Mouse (Mus musculus): Measurements from ENCODE around the gene Acap3. TPM values are rescaled to one million over a fixed set of nuclear protein-coding genes. Genes with fewer than 3 reads are reported as not detected.
A peak's percentile ranks its signal among the peaks of the same experiment; 100 is the strongest.

Gene Acap3
- polyA plus RNA-seq (2016; fragmentation: Nextera tagmentation; extraction: Ambion mirVana): 25.1 and 27.7 TPM in 2 replicates

DNA sequence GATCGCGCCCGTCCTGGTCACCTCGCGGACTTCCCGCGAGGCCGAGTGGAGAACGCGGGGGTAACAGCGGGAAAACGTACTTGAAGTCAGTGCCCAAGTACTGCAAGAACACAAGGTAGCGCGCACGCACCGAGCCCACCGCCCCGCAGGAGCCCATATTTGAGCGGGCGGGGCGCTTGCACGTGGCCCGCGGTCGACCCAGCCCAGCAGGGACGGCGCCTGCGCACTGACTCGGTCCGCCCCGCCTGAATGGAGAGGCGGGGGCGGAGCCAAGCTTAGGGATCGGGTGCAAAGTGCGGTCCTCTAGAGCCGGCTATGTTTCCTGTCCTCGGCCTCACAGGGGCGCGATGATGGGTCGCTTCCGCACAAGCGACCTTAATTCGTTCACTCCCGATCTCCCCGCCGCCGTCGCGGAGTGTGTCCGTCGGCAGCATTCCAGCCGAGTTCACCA is at the start of gene Acap3, which contains the start of gene Pusl1:
Gene Acap3 (plus strand): TSS at position 272 of the 451 bp plus-strand sequence.
Gene Pusl1 (minus strand): TSS at position 231 of the 451 bp plus-strand sequence.
- peaks cover 34% of the 10 kb centered on the region for H3K36me3 ChIP-seq
- H3K27me3 ChIP-seq: no peaks in the 10 kb centered on the region
- peak within 1 kb of the TSS; percentile 83 for H3K9ac ChIP-seq
- H3K27ac ChIP-seq: peak within 1 kb of the TSS; percentile 95
- peak within 1 kb of the TSS; percentile 92 for H3K4me3 ChIP-seq
- peaks cover 34% of the 10 kb centered on the region for H3K4me1 ChIP-seq
- peak within 1 kb of the TSS; percentile 96 for H3K4me2 ChIP-seq (replicated peaks)
- WGBS: under 1% methylated on average over 52 of the region's 52 CpGs
- peak; percentile 82 for ATAC-seq (ENCODE audit: insufficient number of reproducible peaks, insufficient read depth, low FRiP score, low TSS enrichment)
- H3K9me3 ChIP-seq: no peaks in the 10 kb centered on the region

DNA sequence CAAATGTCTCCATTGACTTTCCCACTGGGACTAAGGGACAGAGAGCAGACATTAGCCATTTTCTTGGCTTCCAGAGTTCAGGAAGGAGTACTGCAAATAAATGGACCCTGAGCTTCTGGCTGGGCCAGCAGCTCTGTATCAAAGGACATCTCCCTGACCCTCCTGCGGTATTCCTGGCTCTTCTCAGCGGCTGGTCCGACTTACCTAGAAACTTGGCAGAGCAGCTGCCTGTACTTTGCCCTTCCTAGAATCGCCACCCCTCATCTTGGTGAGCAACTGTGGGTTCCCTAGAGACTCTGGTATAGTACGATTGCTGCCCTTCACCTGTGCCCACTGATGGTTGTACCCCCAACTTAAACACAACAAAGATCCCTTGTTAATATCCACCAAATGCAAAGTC is 48.4 kb upstream of the Acap3 start:
- no peaks in the 10 kb centered on the region for H3K9me3 ChIP-seq
- H3K4me3 ChIP-seq: no peak overlapping the region
- 86% methylated on average over 5 of the region's 5 CpGs for WGBS
- H3K36me3 ChIP-seq: peaks cover 15% of the 10 kb centered on the region
- H3K27me3 ChIP-seq: no peaks in the 10 kb centered on the region
- H3K9ac ChIP-seq: no peak overlapping the region
- no peak for ATAC-seq (ENCODE audit: insufficient number of reproducible peaks, insufficient read depth, low FRiP score, low TSS enrichment)
- no peak overlapping the region for H3K27ac ChIP-seq
- peaks cover 37% of the 10 kb centered on the region for H3K4me1 ChIP-seq
- H3K4me2 ChIP-seq (replicated peaks): no peak overlapping the region

DNA sequence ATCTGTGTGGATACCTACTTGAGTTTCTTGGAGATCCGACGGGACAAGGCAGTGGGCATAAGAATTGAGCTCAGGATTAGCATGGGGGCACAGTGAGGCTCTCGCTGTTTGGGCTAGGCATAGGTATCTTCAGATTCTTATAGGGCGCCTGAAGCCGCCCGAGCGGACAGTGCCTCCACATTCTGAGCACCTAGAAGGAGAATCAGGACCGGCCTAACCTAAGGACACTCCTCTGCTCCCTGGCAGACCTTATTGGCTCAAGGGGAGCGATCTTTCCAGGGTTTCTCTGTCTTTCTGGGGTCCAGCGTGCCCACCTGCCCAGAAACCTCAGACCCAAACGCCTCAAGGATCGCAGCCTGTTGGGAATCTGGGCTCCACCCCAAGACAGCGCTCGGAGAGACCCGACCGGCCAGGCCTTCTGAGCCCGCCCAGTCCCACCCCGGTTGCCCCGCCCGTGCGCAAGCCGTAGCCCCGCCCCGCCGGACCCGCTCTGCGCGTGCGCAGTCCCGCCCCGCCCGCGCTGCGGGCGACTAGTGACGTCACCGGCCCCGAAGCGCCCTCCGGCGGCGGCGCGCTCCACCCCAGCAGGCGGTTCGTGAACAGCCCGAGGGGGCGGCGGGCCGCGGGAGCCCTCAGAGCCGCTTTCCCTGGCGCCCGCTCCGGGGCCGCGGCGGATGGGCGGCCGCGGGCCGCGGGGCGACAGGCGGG is 44.6 kb upstream of the Acap3 start, which contains the start of gene Dvl1:
Gene Dvl1 (plus strand): TSS at position 532 of the 708 bp plus-strand sequence.
- H3K4me2 ChIP-seq (replicated peaks): peak within 1 kb of the TSS; percentile 92
- ATAC-seq (ENCODE audit: insufficient number of reproducible peaks, insufficient read depth, low FRiP score, low TSS enrichment): peak; percentile 87

DNA sequence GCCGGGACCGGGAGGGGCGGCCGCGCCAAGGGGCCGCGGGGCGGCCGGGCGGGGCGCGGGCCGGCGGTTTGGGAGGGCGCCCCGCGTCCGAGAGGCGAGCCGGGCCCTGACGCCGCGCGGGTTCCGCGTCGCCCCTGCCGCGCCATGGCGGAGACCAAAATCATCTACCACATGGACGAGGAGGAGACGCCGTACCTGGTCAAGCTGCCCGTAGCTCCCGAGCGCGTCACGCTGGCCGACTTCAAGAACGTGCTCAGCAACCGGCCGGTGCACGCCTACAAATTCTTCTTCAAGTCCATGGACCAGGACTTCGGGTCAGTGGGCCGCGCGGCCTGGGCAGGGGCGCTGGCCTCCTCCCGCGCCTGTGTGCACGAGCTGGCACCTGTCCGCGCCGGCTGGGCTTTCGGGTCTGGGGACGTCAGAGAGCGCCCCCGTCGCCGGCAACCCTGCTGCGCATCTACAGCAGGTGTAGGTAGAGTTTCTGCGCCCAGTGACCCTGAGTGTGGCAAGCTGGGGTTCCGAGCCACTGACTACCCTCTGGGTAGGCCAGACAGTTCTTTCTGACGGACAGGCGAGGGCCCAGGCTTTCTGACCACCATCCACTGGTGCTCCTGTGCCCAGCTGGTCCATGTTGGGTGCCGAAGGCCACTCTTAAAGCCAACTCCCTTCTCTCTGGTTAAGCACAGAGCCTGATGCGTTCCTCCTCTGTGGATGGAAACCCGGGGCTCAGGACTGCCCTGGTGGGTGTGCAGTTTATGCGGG is 43.9 kb upstream of the Acap3 start:
- peak overlapping the region; percentile 78 for H3K4me3 ChIP-seq
- H3K9ac ChIP-seq: peak overlapping the region; percentile 75
- no peaks in the 10 kb centered on the region for H3K9me3 ChIP-seq
- H3K36me3 ChIP-seq: peaks cover 10% of the 10 kb centered on the region
- H3K4me1 ChIP-seq: peaks cover 24% of the 10 kb centered on the region
- no peaks in the 10 kb centered on the region for H3K27me3 ChIP-seq
- 1% methylated on average over 69 of the region's 69 CpGs for WGBS
- no peak overlapping the region for H3K27ac ChIP-seq
- H3K4me2 ChIP-seq (replicated peaks): peak overlapping the region; percentile 92
- peak; percentile 45; the same call in 1 of the 2 replicates for ATAC-seq (ENCODE audit: insufficient number of reproducible peaks, insufficient read depth, low FRiP score, low TSS enrichment)

More for the DNA sequence above, 44.6 kb upstream of the Acap3 start, which contains the start of gene Dvl1:
- 3% methylated on average over 58 of the region's 65 CpGs for WGBS
- H3K4me3 ChIP-seq: peak within 1 kb of the TSS; percentile 78
- H3K36me3 ChIP-seq: peaks cover 15% of the 10 kb centered on the region
- peaks cover 24% of the 10 kb centered on the region for H3K4me1 ChIP-seq
- H3K9ac ChIP-seq: peak within 1 kb of the TSS; percentile 75
- no peaks in the 10 kb centered on the region for H3K27me3 ChIP-seq
- H3K9me3 ChIP-seq: no peaks in the 10 kb centered on the region
- H3K27ac ChIP-seq: 0 out of 2 replicates have a peak within 1 kb of the TSS, but pooled peaks have one; percentile 3

DNA sequence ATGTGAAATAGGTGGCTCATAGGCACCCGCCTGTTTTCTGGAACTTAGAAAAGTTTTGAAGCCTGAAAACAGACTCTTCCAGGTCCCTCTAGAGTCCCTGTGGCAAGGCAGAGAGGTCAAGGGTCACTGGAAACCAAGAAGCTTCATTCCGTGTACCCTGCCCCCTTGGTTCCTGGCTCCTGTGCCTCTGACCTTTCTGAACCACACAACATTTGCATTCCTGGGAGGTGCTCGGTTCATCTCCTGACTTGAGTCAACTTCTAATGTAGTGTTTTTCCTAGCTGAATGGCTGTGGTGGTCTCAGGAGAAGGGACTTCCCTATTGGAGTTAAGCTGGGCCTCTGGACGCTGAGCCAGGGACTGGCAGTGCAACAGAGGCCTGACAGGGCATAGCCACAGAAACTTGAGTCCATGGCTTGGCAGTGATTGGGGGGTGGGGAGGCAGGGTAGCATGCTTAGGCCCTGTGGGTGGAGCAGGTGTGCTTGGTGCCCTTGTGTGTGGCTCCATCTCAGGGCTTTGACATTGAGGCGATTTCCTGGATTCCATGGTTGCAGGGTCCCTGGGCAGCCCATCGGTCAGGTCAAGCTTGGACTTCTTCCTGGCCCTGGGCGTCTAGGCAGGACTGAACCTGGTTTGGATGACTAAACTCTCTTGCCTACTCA is 43.1 kb upstream of the Acap3 start:
- no peak overlapping the region for H3K27ac ChIP-seq

GRCm38 (mm10) chr4:155849391-155849790 is 42.2 kb upstream of the Acap3 start:
- 86% methylated on average over 2 of the region's 2 CpGs for WGBS

More for the DNA sequence above, 43.1 kb upstream of the Acap3 start:
- peak overlapping the region; percentile 78 for H3K4me3 ChIP-seq
- H3K27me3 ChIP-seq: no peaks in the 10 kb centered on the region
- peaks cover 24% of the 10 kb centered on the region for H3K4me1 ChIP-seq
- H3K36me3 ChIP-seq: 0 out of 2 replicates have a peak, but pooled peaks cover 2% of the 10 kb centered on the region
- no peak for ATAC-seq (ENCODE audit: insufficient number of reproducible peaks, insufficient read depth, low FRiP score, low TSS enrichment)
- peak overlapping the region; percentile 75 for H3K9ac ChIP-seq
- no peaks in the 10 kb centered on the region for H3K9me3 ChIP-seq
- 44% methylated on average over 7 of the region's 7 CpGs for WGBS
- H3K4me2 ChIP-seq (replicated peaks): peak overlapping the region; percentile 92

GRCm38 (mm10) chr4:155849792-155850451 is 41.7 kb upstream of the Acap3 start:
- Histone ChIP-seq H3K4me2 (replicated peaks) (no peak overlapping the region), H3K27ac (no peak overlapping the region), H3K4me1 (peaks cover 24% of the 10 kb centered on the region), H3K9me3 (no peaks in the 10 kb centered on the region), H3K36me3 (peaks cover 10% of the 10 kb centered on the region), H3K4me3 (no peak overlapping the region), H3K27me3 (no peaks in the 10 kb centered on the region), H3K9ac (no peak overlapping the region)
- 90% methylated on average over 3 of the region's 3 CpGs for WGBS
- ATAC-seq (ENCODE audit: insufficient number of reproducible peaks, insufficient read depth, low FRiP score, low TSS enrichment): no peak

More at GRCm38 (mm10) chr4:155849391-155849790, 42.2 kb upstream of the Acap3 start:
- ATAC-seq (ENCODE audit: insufficient number of reproducible peaks, insufficient read depth, low FRiP score, low TSS enrichment): no peak
- H3K27me3 ChIP-seq: no peaks in the 10 kb centered on the region
- no peak overlapping the region for H3K4me2 ChIP-seq (replicated peaks)
- H3K4me1 ChIP-seq: peaks cover 24% of the 10 kb centered on the region
- H3K4me3 ChIP-seq: no peak overlapping the region
- H3K9me3 ChIP-seq: no peaks in the 10 kb centered on the region
- peaks cover 4% of the 10 kb centered on the region; the same call in 1 of the 2 replicates for H3K36me3 ChIP-seq
- no peak overlapping the region for H3K27ac ChIP-seq
- H3K9ac ChIP-seq: no peak overlapping the region

GRCm38 (mm10) chr4:155851368-155851767 is 40.3 kb upstream of the Acap3 start:
- H3K36me3 ChIP-seq: peaks cover 24% of the 10 kb centered on the region
- no peak overlapping the region for H3K4me2 ChIP-seq (replicated peaks)
- no peak overlapping the region for H3K27ac ChIP-seq
- no peak overlapping the region for H3K4me3 ChIP-seq
- H3K4me1 ChIP-seq: peaks cover 24% of the 10 kb centered on the region
- ATAC-seq (ENCODE audit: insufficient number of reproducible peaks, insufficient read depth, low FRiP score, low TSS enrichment): no peak
- H3K9me3 ChIP-seq: no peaks in the 10 kb centered on the region
- no peak overlapping the region for H3K9ac ChIP-seq
- no peaks in the 10 kb centered on the region for H3K27me3 ChIP-seq
- 85% methylated on average over 3 of the region's 3 CpGs for whole genome bisulfite sequencing

DNA sequence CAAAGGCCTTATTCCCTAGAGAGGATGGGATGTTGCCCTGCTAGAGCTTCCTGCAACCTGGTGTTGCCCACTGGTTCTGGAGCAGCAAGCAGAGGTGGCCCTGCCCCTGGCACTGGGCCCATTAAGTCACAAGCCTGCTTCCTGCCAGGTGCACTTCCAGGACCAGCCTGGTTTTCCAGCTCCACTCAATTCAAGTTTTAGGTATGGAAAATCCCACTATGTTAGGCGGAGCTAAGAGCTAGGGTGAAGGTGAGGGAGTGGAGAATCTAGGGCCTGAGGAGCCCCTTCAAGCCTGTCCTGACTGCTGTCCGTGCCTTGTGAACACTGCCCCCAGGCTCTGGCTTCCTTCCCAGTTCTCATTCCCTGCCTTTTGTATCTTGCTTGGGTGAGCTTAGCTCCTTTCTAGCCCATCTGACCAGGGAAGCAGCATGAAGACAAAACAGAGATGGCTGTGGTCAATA is 39.6 kb upstream of the Acap3 start:
- no peak overlapping the region for H3K4me2 ChIP-seq (replicated peaks)
- H3K9me3 ChIP-seq: no peaks in the 10 kb centered on the region
- peaks cover 20% of the 10 kb centered on the region for H3K4me1 ChIP-seq
- H3K36me3 ChIP-seq: peaks cover 30% of the 10 kb centered on the region
- no peak overlapping the region for H3K4me3 ChIP-seq
- ATAC-seq (ENCODE audit: insufficient number of reproducible peaks, insufficient read depth, low FRiP score, low TSS enrichment): no peak
- 74% methylated on average over 2 of the region's 2 CpGs for WGBS
- H3K27me3 ChIP-seq: no peaks in the 10 kb centered on the region
- no peak overlapping the region for H3K9ac ChIP-seq
- no peak overlapping the region for H3K27ac ChIP-seq

DNA sequence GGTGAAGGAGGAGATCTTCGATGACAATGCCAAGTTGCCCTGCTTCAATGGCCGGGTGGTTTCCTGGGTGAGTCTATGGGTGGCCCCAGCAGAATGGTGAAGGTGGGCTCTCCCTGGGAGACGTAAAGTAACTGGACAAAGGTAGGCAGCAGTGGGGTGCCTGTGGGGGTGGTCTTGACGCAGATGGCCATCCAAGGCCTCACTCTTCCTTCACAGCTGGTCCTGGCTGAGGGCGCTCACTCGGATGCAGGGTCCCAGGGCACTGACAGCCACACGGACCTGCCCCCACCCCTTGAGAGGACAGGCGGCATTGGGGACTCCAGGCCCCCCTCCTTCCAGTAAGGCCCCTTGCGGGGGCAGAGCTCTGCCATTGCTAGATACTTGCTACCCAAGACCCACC is 38.2 kb upstream of the Acap3 start:
- peaks cover 40% of the 10 kb centered on the region for H3K36me3 ChIP-seq
- no peak overlapping the region for H3K9ac ChIP-seq
- H3K4me2 ChIP-seq (replicated peaks): no peak overlapping the region
- no peak overlapping the region for H3K4me3 ChIP-seq
- H3K4me1 ChIP-seq: peaks cover 14% of the 10 kb centered on the region
- ATAC-seq (ENCODE audit: insufficient number of reproducible peaks, insufficient read depth, low FRiP score, low TSS enrichment): no peak
- H3K27me3 ChIP-seq: no peaks in the 10 kb centered on the region
- no peaks in the 10 kb centered on the region for H3K9me3 ChIP-seq
- 87% methylated on average over 9 of the region's 9 CpGs for WGBS
- H3K27ac ChIP-seq: no peak overlapping the region

- H3K9me3 ChIP-seq: no peaks in the 10 kb centered on the region
- no peak overlapping the region for H3K9ac ChIP-seq
- WGBS: 93% methylated on average over 12 of the region's 12 CpGs
- 0 out of 2 replicates have a peak, but pooled peaks cover 4% of the 10 kb centered on the region for H3K4me1 ChIP-seq
- H3K27ac ChIP-seq: no peak overlapping the region
- no peak for ATAC-seq (ENCODE audit: insufficient number of reproducible peaks, insufficient read depth, low FRiP score, low TSS enrichment)
- no peaks in the 10 kb centered on the region for H3K27me3 ChIP-seq
- H3K4me2 ChIP-seq (replicated peaks): no peak overlapping the region
- peaks cover 45% of the 10 kb centered on the region for H3K36me3 ChIP-seq
- no peak overlapping the region for H3K4me3 ChIP-seq
These were observed 36.6 kb upstream of the Acap3 start for GRCm38 (mm10) chr4:155854991-155855390.
